In genomic region chr13:55822499-55822898, GRCm38 (mm10) we compare ENCODE assay signal across 37 mouse cellular contexts. TPM values are rescaled to one million over a fixed set of nuclear protein-coding genes. Genes with fewer than 3 reads are reported as not detected.
"Had no signal": no experiment of that assay in that cellular context is flagged by ENCODE, and none has a peak within 500 bp of the region (broad histone marks: within the 10 kb centered on the region; RNA-seq: fewer than 3 reads in every experiment).

No protein-coding gene starts in this region.

- H3K9ac ChIP-seq: heart, embryonic 13.5 days; heart, embryonic 15.5 days; hindbrain, embryonic 13.5 days; hindbrain, embryonic 15.5 days; kidney, embryonic 15.5 days; limb, embryonic 13.5 days; limb, embryonic 15.5 days; liver, embryonic 12.5 days; liver, embryonic 14.5 days had no signal

- H3K27ac ChIP-seq: heart, adult 2 months; heart, embryonic 13.5 days; heart, embryonic 15.5 days; hindbrain, embryonic 13.5 days; hindbrain, embryonic 15.5 days; hindbrain, postnatal 0 days; kidney, embryonic 15.5 days; kidney, postnatal 0 days; limb, embryonic 15.5 days; liver, embryonic 12.5 days; liver, embryonic 14.5 days had no signal

- H3K4me1 ChIP-seq: liver, embryonic 12.5 days had no signal

- H3K4me3 ChIP-seq: heart, adult 2 months; heart, embryonic 13.5 days; heart, embryonic 15.5 days; hindbrain, embryonic 13.5 days; hindbrain, embryonic 15.5 days; kidney, embryonic 15.5 days; limb, embryonic 13.5 days; limb, embryonic 15.5 days; liver, embryonic 12.5 days had no signal

- H3K36me3 ChIP-seq: heart, embryonic 13.5 days; heart, embryonic 15.5 days; hindbrain, embryonic 13.5 days; hindbrain, embryonic 15.5 days; kidney, embryonic 15.5 days; limb, embryonic 15.5 days; liver, embryonic 12.5 days had no signal

- DNase-seq: gastrocnemius, postnatal 25 days; heart, adult 11 months; heart, adult 2 months; heart, postnatal 14 days; heart, postnatal 36 days; kidney, adult 11 months; kidney, adult 2 months; kidney, adult 9 months; kidney, postnatal 14 days; kidney, postnatal 36 days; layer of hippocampus, adult 9-11 months; layer of hippocampus, postnatal 36 days; left cerebral cortex, postnatal 4 days had no signal

- ATAC-seq: hindbrain, postnatal 0 days; intestine, embryonic 16.5 days; liver, embryonic 12.5 days had no signal

- H3K4me2 ChIP-seq: heart, embryonic 13.5 days; heart, embryonic 15.5 days; hindbrain, embryonic 13.5 days; hindbrain, embryonic 15.5 days; kidney, embryonic 15.5 days; limb, embryonic 13.5 days; limb, embryonic 15.5 days; liver, embryonic 12.5 days had no signal

- H3K9me3 ChIP-seq: heart, embryonic 13.5 days; heart, embryonic 15.5 days; hindbrain, embryonic 13.5 days; hindbrain, embryonic 15.5 days; kidney, embryonic 15.5 days; limb, embryonic 13.5 days; limb, embryonic 15.5 days; liver, embryonic 12.5 days had no signal

RNA-seq across cellular contexts. Expression of gene Pitx1, which starts 13.5 kb away (rescaled TPM):
- total RNA-seq: heart, adult 2 months; heart, postnatal 14 days; heart, postnatal 36 days; hematopoietic stem cell, adult 5-6 weeks; layer of hippocampus, adult 18-20 months; layer of hippocampus, adult 8-10 months; layer of hippocampus, postnatal 14 days; layer of hippocampus, postnatal 36 days; left cerebral cortex, adult 18-20 months; left cerebral cortex, adult 8-10 months; left cerebral cortex, postnatal 10 days; left cerebral cortex, postnatal 25 days; left cerebral cortex, postnatal 4 days; liver, adult 2 months had no signal
- polyA plus RNA-seq: gonadal fat pad, adult 2 months; heart, postnatal 0 days; hindbrain, postnatal 0 days; liver, adult 2 months had no signal

RNA-seq across cellular contexts. Expression of gene Catsper3, which starts 38.1 kb away (rescaled TPM):
- total RNA-seq: gastrocnemius, postnatal 25 days; heart, postnatal 36 days; hindbrain, postnatal 0 days; layer of hippocampus, adult 18-20 months; left cerebral cortex, postnatal 10 days; liver, adult 2 months had no signal
- polyA plus RNA-seq: heart, embryonic 15.5 days; hindbrain, embryonic 11.5 days; hindbrain, embryonic 13.5 days; hindbrain, embryonic 15.5 days; intestine, embryonic 16.5 days; kidney, embryonic 15.5 days; limb, embryonic 13.5 days; liver, adult 2 months; liver, embryonic 12.5 days had no signal
